7 mouse cellular contexts compared by ENCODE assay signal in the genomic region with DNA sequence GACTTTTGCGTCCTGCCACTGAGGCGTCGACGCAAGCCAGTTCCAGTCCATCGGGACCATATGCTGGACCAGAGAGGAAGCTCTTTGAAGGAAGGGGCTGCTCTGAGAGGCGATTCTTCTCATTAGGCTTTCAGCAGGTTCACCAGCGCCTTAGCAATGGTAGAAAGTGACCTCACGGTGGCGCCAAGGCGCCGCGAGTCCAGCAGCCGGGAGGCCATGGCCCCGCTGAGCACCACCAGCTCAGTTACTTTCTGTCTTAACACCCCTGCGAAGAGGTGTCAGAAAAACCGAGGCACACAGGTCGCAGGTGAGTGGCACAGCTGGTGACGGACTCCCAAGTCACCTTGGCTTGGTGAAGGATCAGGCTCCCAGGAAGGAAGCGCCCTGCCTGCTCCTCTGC. TPM values are rescaled to one million over a fixed set of nuclear protein-coding genes. Genes with fewer than 3 reads are reported as not detected.
DNase-seq lines count a peak whose midpoint lies in the region; ATAC-seq and TF ChIP-seq lines count a peak whose summit lies in the region.

No protein-coding gene starts in this region.

- H3K4me3 ChIP-seq in gastrocnemius, adult 2 months, result peak overlapping the region; percentile 40
- no peak overlapping the region for H3K4me3 ChIP-seq in hindbrain, embryonic 15.5 days
- peak overlapping the region; percentile 9; the same call in 1 of the 2 replicates for H3K4me3 ChIP-seq in left cerebral cortex, adult 2 months

- no peaks in the 10 kb centered on the region for H3K36me3 ChIP-seq in hindbrain, embryonic 15.5 days

- no peaks in the 10 kb centered on the region for H3K9me3 ChIP-seq in hindbrain, embryonic 15.5 days

- WGBS in hindbrain, embryonic 15.5 days, result 12% methylated on average over 16 of the region's 19 CpGs

- TF ChIP-seq CTCF in gastrocnemius, adult 2 months (IDR thresholded peaks at IDR 0.05), result peak; percentile 92
- TF ChIP-seq CTCF in left cerebral cortex, adult 2 months (IDR thresholded peaks at IDR 0.05), result peak; percentile 90

- peaks cover 7% of the 10 kb centered on the region for H3K4me1 ChIP-seq in hindbrain, embryonic 15.5 days (replicated peaks)

- no peak overlapping the region for H3K9ac ChIP-seq in hindbrain, embryonic 15.5 days

- peak; percentile 75 for ATAC-seq in hindbrain, embryonic 15.5 days (ENCODE audit: low FRiP score, low read depth)
- ATAC-seq in megakaryocyte-erythroid progenitor cell, adult 5-6 weeks (replicated peaks; ENCODE audit: low FRiP score, low TSS enrichment, poor library complexity, severe bottlenecking), result peak; percentile 70

- DNase-seq in T-cell, adult 2 months (ENCODE audit: low spot score), result peak; percentile 63
- DNase-seq in cerebellum, adult 9-11 months, result peak; percentile 48
- DNase-seq in gastrocnemius, adult 2 months, result peak; percentile 82
- DNase-seq in left cerebral cortex, adult 2 months (ENCODE audit: extremely low spot score in 1 of 2, low spot score in 2 of 2), result peak; percentile 62 to 69
- peak; percentile 76 for DNase-seq in right cerebral cortex, postnatal 4 days

- H3K27ac ChIP-seq in gastrocnemius, adult 2 months, result peak overlapping the region; percentile 16; the same call in 1 of the 2 replicates
- no peak overlapping the region for H3K27ac ChIP-seq in hindbrain, embryonic 15.5 days (replicated peaks)
- no peak overlapping the region for H3K27ac ChIP-seq in left cerebral cortex, adult 2 months

- no peak overlapping the region for H3K4me2 ChIP-seq in hindbrain, embryonic 15.5 days

- H3K27me3 ChIP-seq in hindbrain, embryonic 15.5 days, result no peaks in the 10 kb centered on the region

- intact Hi-C loops in gastrocnemius, adult 2 months (cut with DNase I), result loop anchor here (1.0 kb wide), 3 partner anchors 73 to 258 kb away; no protein-coding TSS in a partner anchor
- intact Hi-C loops in left cerebral cortex, adult 2 months (cut with DNase I), result loop anchor here (1.0 to 5.0 kb wide), 4 partner anchors 57 to 258 kb away; no protein-coding TSS in a partner anchor

RNA-seq across cellular contexts. Expression of a gene that starts 13.6 kb away (rescaled TPM):
- under 1 TPM; 0.26 to 0.33 TPM for total RNA-seq in gastrocnemius, adult 2 months (2021)
- 8.6 and 11.1 TPM in 2 replicates for polyA plus RNA-seq in hindbrain, embryonic 15.5 days (2015; fragmentation: Nextera tagmentation; extraction: Ambion mirVana)
- total RNA-seq in left cerebral cortex, adult 2 months (2021), result 1 to 10 TPM; 1.2 to 1.3 TPM
- total RNA-seq in megakaryocyte-erythroid progenitor cell, adult 5-6 weeks (2014; fragmentation: Nextera tagmentation), result 23.4 and 29.8 TPM in 2 replicates
- total RNA-seq in megakaryocyte-erythroid progenitor cell, adult 5-6 weeks (2017), result 34.9 and 36.3 TPM in 2 replicates

Comparison
In these comparisons a context has a peak if more than half of its experiments do, and no peak if none do; other contexts are left out.
1. RNA of a gene that starts 13.6 kb away (total RNA-seq): 23.4 to 36.3 TPM in megakaryocyte-erythroid progenitor cell, adult 5-6 weeks; 1.2 to 1.3 TPM in left cerebral cortex, adult 2 months and 0.26 to 0.33 TPM in gastrocnemius, adult 2 months; every median in the first group is over 10 times any median in the second.
2. Peak in every context shown above with its lines, with median percentiles within 50 percentile points of each other: DNase-seq.